Mouse (Mus musculus) left cerebral cortex, postnatal 14 days (tissue): ENCODE measurements at regions not wholly inside any gene's neighbourhood (a gene's known extent, or its start where the extent isn't known, plus 50 kb on each side); places are given as distances from the start of the nearest gene placed in this dataset.

Source experiments
- DNase-seq, 2 experiments: peaks; one replicate each; pipeline ENCODE4 v3.0.0; 2021 to 2022; ENCODE audit warnings: low spot score in 2 of 2, mixed read lengths in 1 of 2
- intact Hi-C: fragments of 180-260 bp; cut with DNase I; formaldehyde crosslinking; loops from one replicate; pipeline ENCODE4 v1.15.1; 2025

GRCm38 (mm10) chr13:78428084-78428445 is 228.5 kb upstream of the Nr2f1 start:
- no peak for DNase-seq
- intact Hi-C loops = loop anchor here (5.0 kb wide), 1 partner anchor 226 kb away; no protein-coding TSS in a partner anchor

GRCm38 (mm10) chr13:78427141-78428083 is 227.9 kb upstream of the Nr2f1 start:
- peak; percentile 31 to 33 for DNase-seq
- intact Hi-C loops = loop anchor here (5.0 kb wide), 1 partner anchor 225 kb away; no protein-coding TSS in a partner anchor

DNA sequence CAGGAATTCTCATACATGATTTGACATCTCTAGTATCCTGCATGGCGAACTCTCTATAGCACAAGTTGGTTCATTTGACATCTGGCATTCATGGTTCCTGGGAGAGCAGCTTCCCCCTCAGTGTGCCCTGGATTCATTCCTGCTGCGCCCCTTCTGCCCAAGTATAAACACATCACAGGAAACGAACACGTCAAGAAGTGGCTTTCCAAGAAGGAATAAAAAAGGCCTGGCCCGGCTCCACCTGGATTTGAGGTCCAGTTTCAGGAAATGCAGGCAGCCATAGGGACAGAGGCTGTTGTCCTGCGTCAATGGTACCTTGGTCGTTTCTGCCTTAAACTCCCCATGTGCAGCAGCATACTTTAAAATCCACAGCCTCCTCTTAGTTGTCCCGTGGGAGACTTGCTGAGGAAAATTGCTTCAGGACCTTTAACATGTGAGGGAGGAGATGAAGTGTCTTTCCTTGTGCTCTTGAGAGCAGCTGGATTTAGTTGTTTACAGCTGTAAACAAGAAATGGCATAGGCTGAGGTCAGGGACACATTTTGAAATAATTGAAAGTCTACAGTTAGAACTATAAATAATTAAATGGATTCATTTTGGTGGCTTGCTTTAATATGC is 226.9 kb upstream of the Nr2f1 start:
- intact Hi-C loops = loop anchor here (5.0 kb wide), 1 partner anchor 224 kb away; no protein-coding TSS in a partner anchor
- peak in 1 of 2 experiments; percentile 5 for DNase-seq

GRCm38 (mm10) chr13:78405071-78405470 is 205.5 kb upstream of the Nr2f1 start:
- intact Hi-C loops = no loop called here
- peak; percentile 36 to 47 for DNase-seq

DNA sequence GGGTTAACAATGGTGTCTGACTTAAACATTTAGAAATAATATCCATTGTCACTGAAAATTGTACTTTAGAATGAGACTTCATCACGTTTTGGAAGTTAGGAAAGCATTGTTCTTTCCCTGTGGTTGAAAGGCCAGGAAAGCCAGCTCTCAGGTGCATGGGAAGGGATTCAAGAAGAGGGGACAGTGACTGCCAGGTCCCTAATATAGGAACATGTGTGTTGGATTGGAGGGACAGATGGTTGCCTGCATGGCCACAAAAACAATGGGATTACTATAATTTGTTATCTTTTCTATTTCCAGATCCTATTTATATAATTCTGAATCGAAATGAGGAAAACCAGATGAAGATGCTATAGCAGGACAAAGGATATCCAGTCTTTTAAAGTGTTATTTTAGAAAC is 184.2 kb upstream of the Nr2f1 start:
- intact Hi-C loops = no loop called here
- DNase-seq = no peak

GRCm38 (mm10) chr13:78361236-78361635 is 161.7 kb upstream of the Nr2f1 start:
- intact Hi-C loops = no loop called here
- DNase-seq = no peak

DNA sequence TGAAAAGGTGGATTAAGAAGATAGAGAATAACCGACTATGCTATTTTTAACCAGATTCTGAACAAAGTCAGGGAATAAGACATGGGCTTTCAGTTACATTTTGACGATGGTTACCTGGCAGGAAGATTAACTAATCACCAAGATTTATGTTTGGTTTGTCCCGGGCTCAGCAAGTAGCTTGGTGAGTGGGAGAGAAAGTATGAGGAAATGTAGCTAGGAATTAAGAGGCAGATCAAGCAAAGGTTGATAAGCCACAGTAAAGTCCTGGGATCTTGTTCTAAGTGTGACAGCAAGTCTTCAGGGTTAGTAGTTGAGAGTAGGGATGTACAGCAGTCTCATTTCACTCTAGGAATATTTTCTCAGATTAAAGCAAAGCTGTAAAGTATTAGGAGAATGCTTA is 149.3 kb upstream of the Nr2f1 start:
- intact Hi-C loops = no loop called here
- no peak for DNase-seq

GRCm38 (mm10) chr13:78324443-78325206 is 125.1 kb upstream of the Nr2f1 start:
- DNase-seq = no peak
- intact Hi-C loops = no loop called here

- intact Hi-C loops = no loop called here
- DNase-seq = peak in 1 of 2 experiments; percentile 7
Observed at GRCm38 (mm10) chr13:78323183-78323582, 123.6 kb upstream of the Nr2f1 start.

DNA sequence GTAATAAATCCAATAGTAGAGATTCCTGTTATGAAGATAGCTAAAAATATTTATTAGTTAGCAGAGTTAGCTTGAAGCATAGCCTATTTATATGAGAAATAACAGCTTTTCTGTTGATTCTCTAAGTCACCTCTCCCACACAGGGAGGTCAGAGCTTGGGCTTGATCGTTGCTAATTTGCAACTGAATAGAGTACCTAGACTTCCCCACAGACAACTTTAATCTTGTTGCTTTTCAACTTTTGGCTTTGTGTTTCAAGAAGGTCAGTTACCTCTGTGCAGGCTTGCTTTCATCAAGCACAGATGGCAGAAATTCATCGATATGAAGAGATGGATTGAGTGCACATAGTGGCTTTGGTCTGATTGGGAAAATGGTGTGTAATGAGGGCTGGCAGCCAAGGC is 118.9 kb upstream of the Nr2f1 start:
- no peak for DNase-seq
- intact Hi-C loops = no loop called here

GRCm38 (mm10) chr13:78310837-78311236 is 111.3 kb upstream of the Nr2f1 start:
- intact Hi-C loops = no loop called here
- DNase-seq = no peak
